Mouse (Mus musculus) midbrain, embryonic 11.5 days (tissue): ENCODE measurements around the gene Tor4a. TPM values are rescaled to one million over a fixed set of nuclear protein-coding genes. Genes with fewer than 3 reads are reported as not detected.
A peak's percentile ranks its signal among the peaks of the same experiment; 100 is the strongest.

Source experiments
- ATAC-seq: fragments of 200-750 bp; cut with Nextera tagmentation; 2 replicates; pipeline ENCODE4 v1.8.0; 2017; ENCODE audit warnings: moderate TSS enrichment, moderate library complexity; ENCODE audit not compliant: low FRiP score
- DNase-seq: peaks from one replicate; pipeline ENCODE4 v3.0.0; 2015; ENCODE audit warnings: low spot score; ENCODE audit errors: missing footprints
- H3K27ac ChIP-seq: fragments of 300-500 bp; sonication (generic); 2 replicates; pipeline ENCODE4 v1.5.1; 2014; ENCODE audit warnings: low read depth, low read length
- H3K27me3 ChIP-seq: fragments of 300-500 bp; sonication (generic); 2 replicates; pipeline ENCODE4 v1.6.1; 2014; ENCODE audit warnings: mild to moderate bottlenecking, low read length, moderate library complexity, mixed read lengths; ENCODE audit not compliant: control insufficient read depth, insufficient read depth
- H3K36me3 ChIP-seq: fragments of 300-500 bp; sonication (generic); 2 replicates; pipeline ENCODE4 v1.6.1; 2014; ENCODE audit warnings: mild to moderate bottlenecking, low read length, moderate library complexity, mixed read lengths; ENCODE audit not compliant: control insufficient read depth, insufficient read depth
- H3K4me1 ChIP-seq: fragments of 300-500 bp; sonication (generic); 2 replicates; pipeline ENCODE4 v1.6.1; 2014; ENCODE audit warnings: low read length; ENCODE audit not compliant: control insufficient read depth, insufficient read depth
- H3K4me2 ChIP-seq: fragments of 300-500 bp; sonication (generic); 2 replicates; pipeline ENCODE4 v1.6.1; 2014; ENCODE audit warnings: mild to moderate bottlenecking, moderate library complexity
- H3K4me3 ChIP-seq: fragments of 300-500 bp; sonication (generic); 2 replicates; pipeline ENCODE4 v1.5.1; 2014; ENCODE audit warnings: low read depth, low read length
- H3K9ac ChIP-seq: fragments of 300-500 bp; sonication (generic); 2 replicates; pipeline ENCODE4 v1.6.1; 2014; ENCODE audit warnings: low read length
- H3K9me3 ChIP-seq: fragments of 300-500 bp; sonication (generic); 2 replicates; pipeline ENCODE4 v1.6.1; 2016; ENCODE audit warnings: low read length; ENCODE audit not compliant: control insufficient read depth
- WGBS: fragments of 180-500 bp; shearing (Covaris S2); extraction: QIAGEN DNeasy Blood & Tissue Kit; methylation state at CpG from one replicate; pipeline ENCODE4 v1.1.7; 2014; 5-methylcytosine and 5-hydroxymethylcytosine counted together
- polyA plus RNA-seq: library from polyadenylated mRNA; unstranded; fragments of >200 nt; fragmentation: Nextera tagmentation; extraction: Ambion mirVana; gene quantifications from 2 replicates; pipeline ENCODE4 v1.2.1, GENCODE M21; 2014

The Tor4a gene
- polyA plus RNA-seq, 1 experiment from 2014 or later: 1.5 TPM

DNA sequence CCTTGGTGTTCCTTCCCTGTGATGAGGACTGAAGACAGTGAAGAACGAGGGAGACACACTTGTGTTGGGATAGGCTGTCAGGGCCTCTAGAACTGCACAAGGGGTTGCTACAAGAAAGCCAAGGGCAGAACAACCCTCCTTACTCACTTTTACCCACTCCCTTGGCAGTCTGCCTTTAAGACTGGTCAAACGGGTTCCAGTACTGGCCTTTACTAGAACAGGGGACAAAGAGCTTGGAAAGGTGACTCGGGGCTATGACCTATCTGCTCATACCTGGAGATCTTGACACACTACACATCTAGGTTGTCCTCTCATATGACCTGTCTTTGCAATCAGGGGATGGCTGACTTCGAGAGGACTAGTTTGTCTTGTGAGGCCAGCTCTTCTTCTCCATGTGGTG, 40.8 kb upstream of the Tor4a start:
- H3K4me1 ChIP-seq: peaks cover 14% of the 10 kb centered on the region
- 70% methylated on average over 4 of the region's 4 CpGs for WGBS
- DNase-seq (peak; percentile 66), ATAC-seq (no peak)
- H3K27ac ChIP-seq: no peak overlapping the region
- H3K9me3 ChIP-seq: no peaks in the 10 kb centered on the region
- no peak overlapping the region for H3K4me2 ChIP-seq
- peaks cover 6% of the 10 kb centered on the region for H3K27me3 ChIP-seq
- no peaks in the 10 kb centered on the region for H3K36me3 ChIP-seq
- no peak overlapping the region for H3K9ac ChIP-seq
- H3K4me3 ChIP-seq: no peak overlapping the region

DNA sequence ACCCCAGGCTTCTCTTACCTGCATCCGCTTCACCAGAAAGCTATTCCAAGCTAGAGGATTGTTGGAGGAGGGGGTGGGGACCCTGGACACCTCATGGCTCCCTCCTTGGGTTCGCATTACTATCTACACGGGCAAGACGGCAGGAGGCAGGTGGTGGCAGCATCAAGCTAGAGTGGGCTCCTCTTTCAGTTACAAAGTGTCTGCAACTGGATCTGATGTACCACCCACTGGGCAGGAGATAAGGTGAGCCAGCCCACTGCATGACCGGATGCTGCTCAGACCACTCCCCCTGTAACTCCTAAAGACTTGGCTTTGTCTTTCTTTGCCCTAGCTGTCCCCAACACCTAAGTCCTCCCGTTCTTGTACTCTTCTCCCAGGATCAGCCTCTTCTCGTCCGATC, 39.9 kb upstream of the Tor4a start, which contains the start of gene Rnf224:
Rnf224 (minus strand) TSS at position 174 of the 400 bp plus-strand sequence.
- ATAC-seq: no peak
- Histone ChIP-seq H3K27me3 (peaks cover 4% of the 10 kb centered on the region), H3K9me3 (no peaks in the 10 kb centered on the region)

DNA sequence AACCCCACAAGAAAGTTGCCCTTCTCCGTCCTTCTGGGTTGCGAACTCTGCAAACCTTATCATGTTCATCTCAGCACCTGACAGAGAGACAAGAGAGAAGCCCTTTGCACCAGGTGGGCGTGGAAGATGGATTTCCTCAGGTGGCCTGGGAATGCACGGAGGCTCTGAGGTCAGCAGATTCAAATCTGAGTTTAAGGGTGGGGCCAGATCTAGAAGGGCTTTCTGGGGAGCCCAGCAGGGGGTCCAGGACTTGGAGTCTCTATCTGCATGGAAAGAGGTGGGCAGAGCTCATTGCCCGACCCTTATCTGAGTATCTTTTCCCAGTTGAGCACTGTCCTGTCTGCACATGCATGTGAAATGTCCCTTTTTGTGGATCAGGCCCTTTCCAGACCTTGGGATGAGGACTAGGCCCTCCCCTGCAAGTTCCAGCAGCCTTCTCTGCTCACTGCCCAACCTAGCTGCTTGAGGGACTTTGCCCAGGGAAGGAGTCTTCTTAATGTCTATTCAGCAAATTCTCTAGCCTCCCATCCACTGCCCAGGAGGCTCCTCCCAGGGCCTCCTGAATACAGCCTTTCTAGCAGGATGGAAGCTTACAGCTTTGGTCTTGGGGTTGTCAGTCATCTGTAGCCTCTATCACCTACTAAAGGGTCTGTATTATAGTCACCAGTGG, 38.0 kb upstream of the Tor4a start:
- 79% methylated on average over 5 of the region's 5 CpGs for WGBS

More for the DNA sequence above, 39.9 kb upstream of the Tor4a start, which contains the start of gene Rnf224:
- no peak within 1 kb of the TSS for H3K27ac ChIP-seq
- H3K9ac ChIP-seq: no peak within 1 kb of the TSS
- H3K4me2 ChIP-seq: no peak within 1 kb of the TSS
- no peaks in the 10 kb centered on the region for H3K36me3 ChIP-seq
- H3K4me3 ChIP-seq: no peak within 1 kb of the TSS
- peaks cover 9% of the 10 kb centered on the region for H3K4me1 ChIP-seq
- DNase-seq: peak; percentile 67
- 40% methylated on average over 8 of the region's 8 CpGs for WGBS

DNA sequence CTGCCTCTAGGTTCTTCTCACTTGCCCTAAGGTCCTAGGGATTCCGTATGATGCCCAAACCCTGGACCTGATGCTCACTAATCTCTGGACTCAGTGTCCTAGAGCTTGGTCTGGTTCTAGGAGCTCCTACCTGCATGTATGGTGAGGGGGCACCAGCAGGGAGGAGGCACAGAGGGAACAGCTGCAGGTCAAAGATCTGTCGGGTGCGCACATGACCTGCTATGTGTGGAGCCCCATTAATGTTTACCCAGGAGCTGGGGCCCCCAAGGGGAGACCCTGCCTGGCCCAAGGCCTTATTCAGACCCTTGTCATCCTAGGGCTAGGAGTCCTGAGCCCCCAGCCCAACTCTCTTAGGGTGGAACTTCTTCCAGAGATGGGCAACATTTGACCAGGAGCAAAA, 37.4 kb upstream of the Tor4a start, which contains the start of gene Slc34a3:
Slc34a3 (minus strand) TSS at position 315 of the 400 bp plus-strand sequence.
- Histone ChIP-seq H3K27me3 (no peaks in the 10 kb centered on the region), H3K4me3 (no peak within 1 kb of the TSS), H3K4me1 (no peaks in the 10 kb centered on the region), H3K9me3 (no peaks in the 10 kb centered on the region), H3K9ac (no peak within 1 kb of the TSS), H3K27ac (no peak within 1 kb of the TSS), H3K4me2 (no peak within 1 kb of the TSS), H3K36me3 (no peaks in the 10 kb centered on the region)
- ATAC-seq (no peak), DNase-seq (peak; percentile 44)
- 87% methylated on average over 3 of the region's 3 CpGs for WGBS

More for the DNA sequence above, 38.0 kb upstream of the Tor4a start:
- Histone ChIP-seq H3K4me3 (no peak overlapping the region), H3K27ac (no peak overlapping the region), H3K4me2 (no peak overlapping the region), H3K9ac (no peak overlapping the region), H3K36me3 (no peaks in the 10 kb centered on the region), H3K27me3 (no peaks in the 10 kb centered on the region), H3K9me3 (no peaks in the 10 kb centered on the region), H3K4me1 (no peaks in the 10 kb centered on the region)
- ATAC-seq: no peak
- DNase-seq: peak; percentile 73

DNA sequence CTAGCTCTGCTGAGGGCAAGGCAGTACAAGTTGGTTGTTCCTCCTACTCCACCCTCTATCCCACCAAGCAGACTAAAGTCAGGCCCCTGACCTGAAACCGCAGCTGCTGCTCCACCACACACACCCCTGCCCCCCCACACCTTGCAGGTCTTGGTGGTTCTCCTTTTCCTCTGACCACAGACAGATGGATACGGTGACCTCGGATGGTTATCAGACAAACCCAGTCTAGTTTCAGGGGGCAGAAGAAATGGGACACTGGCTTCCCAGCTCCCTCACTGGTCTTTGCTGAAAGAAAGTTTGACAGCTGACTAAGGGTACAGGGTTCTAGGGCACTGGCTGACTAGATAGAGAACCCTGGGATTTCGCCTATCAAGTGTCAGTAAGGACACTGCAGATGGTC, 36.7 kb upstream of the Tor4a start:
- ATAC-seq (no peak), DNase-seq (peak; percentile 78)
- Histone ChIP-seq H3K4me2 (no peak overlapping the region), H3K36me3 (no peaks in the 10 kb centered on the region), H3K27ac (no peak overlapping the region), H3K9ac (no peak overlapping the region), H3K4me1 (no peaks in the 10 kb centered on the region), H3K4me3 (no peak overlapping the region), H3K9me3 (no peaks in the 10 kb centered on the region), H3K27me3 (no peaks in the 10 kb centered on the region)
- 86% methylated on average over 4 of the region's 4 CpGs for WGBS

DNA sequence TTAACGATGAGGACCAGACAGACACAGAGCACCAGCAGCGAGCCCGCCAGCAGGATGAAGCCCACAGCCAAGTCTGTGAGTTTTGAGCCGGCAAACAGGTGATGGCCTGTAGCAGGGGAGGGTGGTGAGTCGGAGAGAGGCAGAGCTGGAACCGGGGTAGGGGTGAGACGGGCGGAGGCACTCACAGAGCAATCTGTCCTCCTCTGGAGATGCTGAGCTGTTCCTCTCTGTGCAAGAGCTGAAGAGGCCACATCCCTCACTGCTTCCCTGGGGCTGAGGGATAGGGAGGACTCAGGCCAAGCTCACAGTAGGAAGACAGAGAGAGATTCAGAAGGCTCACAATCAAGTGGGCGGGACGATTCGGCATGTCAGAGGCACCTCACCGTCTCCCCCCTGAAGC, 34.4 kb upstream of the Tor4a start:
- Histone ChIP-seq H3K27ac (no peak overlapping the region), H3K4me2 (no peak overlapping the region), H3K4me3 (no peak overlapping the region), H3K9me3 (no peaks in the 10 kb centered on the region), H3K4me1 (no peaks in the 10 kb centered on the region), H3K36me3 (no peaks in the 10 kb centered on the region), H3K9ac (no peak overlapping the region), H3K27me3 (no peaks in the 10 kb centered on the region)
- 52% methylated on average over 11 of the region's 12 CpGs for WGBS
- ATAC-seq (no peak), DNase-seq (no peak)

DNA sequence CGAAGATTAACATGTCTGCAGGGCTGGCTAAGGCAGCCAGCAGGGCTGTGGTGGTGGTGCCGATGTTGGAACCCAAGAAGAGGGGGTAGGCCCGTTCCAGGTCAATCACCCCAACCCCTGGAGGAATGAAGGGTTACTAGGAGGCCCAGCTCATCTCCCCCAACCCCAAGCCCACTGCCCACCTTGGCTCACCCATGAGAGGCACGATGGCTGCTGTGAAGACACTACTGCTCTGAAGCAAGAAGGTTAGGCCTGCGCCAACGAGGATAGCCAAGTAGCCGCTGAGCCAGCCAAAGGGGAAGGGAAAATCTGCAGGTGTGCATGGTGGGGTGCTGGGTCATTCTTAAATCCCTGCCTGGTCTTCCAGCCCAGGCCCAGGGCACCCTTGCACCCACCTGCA, 33.9 kb upstream of the Tor4a start:
- no peak overlapping the region for H3K9ac ChIP-seq
- DNase-seq: no peak
- H3K9me3 ChIP-seq: no peaks in the 10 kb centered on the region
- no peaks in the 10 kb centered on the region for H3K27me3 ChIP-seq
- no peak for ATAC-seq
- H3K4me3 ChIP-seq: no peak overlapping the region
- no peaks in the 10 kb centered on the region for H3K36me3 ChIP-seq
- WGBS: 86% methylated on average over 7 of the region's 7 CpGs
- H3K4me2 ChIP-seq: no peak overlapping the region
- peaks cover 3% of the 10 kb centered on the region for H3K4me1 ChIP-seq
- no peak overlapping the region for H3K27ac ChIP-seq

DNA sequence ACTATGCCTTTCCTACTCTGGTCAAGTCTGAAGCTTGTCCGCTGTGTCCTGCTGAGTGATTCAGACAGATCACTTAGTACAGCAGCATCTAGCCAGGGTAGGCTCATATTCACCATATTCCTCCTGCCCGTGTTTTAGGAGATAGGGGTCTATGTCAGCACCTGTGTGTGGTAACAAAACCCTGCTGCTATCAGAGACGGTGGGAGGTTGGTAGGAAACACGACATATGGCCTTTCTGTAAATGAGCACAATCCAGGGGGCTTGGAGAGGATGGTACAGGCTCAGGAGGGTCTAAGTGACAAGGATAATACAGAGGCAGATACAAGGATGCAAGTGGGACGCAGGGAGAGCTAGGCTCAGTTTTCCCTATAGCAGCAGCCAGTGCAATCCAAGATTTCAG, 32.9 kb upstream of the Tor4a start:
- no peak overlapping the region for H3K4me2 ChIP-seq
- H3K9ac ChIP-seq: no peak overlapping the region
- no peaks in the 10 kb centered on the region for H3K9me3 ChIP-seq
- DNase-seq (no peak), ATAC-seq (no peak)
- peaks cover 6% of the 10 kb centered on the region for H3K4me1 ChIP-seq
- whole genome bisulfite sequencing: 87% methylated on average over 5 of the region's 5 CpGs
- no peak overlapping the region for H3K4me3 ChIP-seq
- H3K36me3 ChIP-seq: no peaks in the 10 kb centered on the region
- no peaks in the 10 kb centered on the region for H3K27me3 ChIP-seq
- H3K27ac ChIP-seq: no peak overlapping the region

DNA sequence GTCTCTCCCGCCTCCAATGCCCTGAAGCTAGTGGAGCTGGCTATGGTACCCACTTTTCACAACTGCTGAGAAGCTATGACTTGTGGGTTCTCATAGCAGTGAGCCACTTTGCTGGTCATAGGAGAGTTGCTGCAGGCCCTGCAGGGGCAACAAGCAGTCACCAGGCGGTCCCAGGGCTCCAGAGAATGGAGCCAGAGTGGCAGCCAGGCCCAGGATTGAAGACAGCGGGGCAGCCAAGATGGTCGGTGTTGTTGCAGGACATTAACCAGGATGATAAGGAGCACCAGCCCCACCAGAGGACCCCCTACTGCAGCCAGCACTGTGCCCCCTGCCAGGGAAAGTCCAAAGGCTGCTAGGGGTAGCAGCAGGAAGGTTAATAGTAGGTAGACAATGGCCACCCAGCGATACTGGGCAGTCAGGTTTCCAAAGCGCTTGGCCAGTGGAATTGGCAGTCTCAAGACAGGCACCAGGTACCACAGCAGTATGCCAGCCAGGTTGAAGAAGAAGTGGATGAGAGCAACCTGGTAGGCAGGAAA, 32.4 kb upstream of the Tor4a start:
- 74% methylated on average over 6 of the region's 6 CpGs for WGBS
- Histone ChIP-seq H3K4me3 (no peak overlapping the region), H3K27ac (no peak overlapping the region), H3K4me2 (no peak overlapping the region), H3K36me3 (no peaks in the 10 kb centered on the region), H3K9me3 (no peaks in the 10 kb centered on the region), H3K27me3 (no peaks in the 10 kb centered on the region), H3K9ac (no peak overlapping the region), H3K4me1 (peaks cover 6% of the 10 kb centered on the region)
- ATAC-seq (no peak), DNase-seq (peak; percentile 73)
